ENCODE assay signal across 8 mouse cellular contexts in genomic region chr8:69995422-69995775, GRCm38 (mm10). TPM values are rescaled to one million over a fixed set of nuclear protein-coding genes. Genes with fewer than 3 reads are reported as not detected.
DNase-seq lines count a peak whose midpoint lies in the region; ATAC-seq lines count a peak whose summit lies in the region.

No protein-coding gene starts in this region.

- DNase-seq in heart, embryonic 10.5 days (ENCODE audit: low spot score) = no peak
- DNase-seq in heart, adult 11 months = no peak
- DNase-seq in thymus, postnatal 0 days (ENCODE audit: low spot score) = peak; percentile 57
- DNase-seq in thymus, adult 18-20 months = no peak
- DNase-seq in liver, embryonic 11.5 days (ENCODE audit: low spot score) = peak; percentile 47
- no peak for DNase-seq in embryo, embryonic 10.5 days (ENCODE audit: low spot score)
- no peak for DNase-seq in cerebellum, adult 9-11 months
- DNase-seq in kidney, adult 11 months = no peak

- H3K4me3 ChIP-seq in heart, embryonic 10.5 days = peak overlapping the region; percentile 95
- peak overlapping the region; percentile 85 for H3K4me3 ChIP-seq in liver, embryonic 11.5 days (ENCODE audit: low read depth, low read length)

- peaks cover 12% of the 10 kb centered on the region; the same call in 1 of the 2 replicates for H3K36me3 ChIP-seq in heart, embryonic 10.5 days
- H3K36me3 ChIP-seq in liver, embryonic 11.5 days (ENCODE audit: control insufficient read depth, insufficient read depth, low read length) = no peaks in the 10 kb centered on the region

- H3K27ac ChIP-seq in heart, embryonic 10.5 days = peak overlapping the region; percentile 93
- H3K27ac ChIP-seq in liver, embryonic 11.5 days (ENCODE audit: low read depth, low read length) = peak overlapping the region; percentile 91

- ATAC-seq in liver, embryonic 11.5 days (replicated peaks; ENCODE audit: low FRiP score) = no peak

- H3K4me2 ChIP-seq in liver, embryonic 11.5 days = peak overlapping the region; percentile 76

- no peaks in the 10 kb centered on the region for H3K27me3 ChIP-seq in heart, embryonic 10.5 days (ENCODE audit: insufficient read depth, poor library complexity, severe bottlenecking)
- H3K27me3 ChIP-seq in liver, embryonic 11.5 days (replicated peaks; ENCODE audit: control insufficient read depth, insufficient read depth, low read length) = no peaks in the 10 kb centered on the region

- H3K9me3 ChIP-seq in heart, embryonic 10.5 days = no peaks in the 10 kb centered on the region
- no peaks in the 10 kb centered on the region for H3K9me3 ChIP-seq in liver, embryonic 11.5 days (ENCODE audit: control insufficient read depth, low read length)

- peak overlapping the region; percentile 83 for H3K9ac ChIP-seq in liver, embryonic 11.5 days (ENCODE audit: low read depth, low read length)

- under 1% methylated on average over 7 of the region's 7 CpGs for WGBS in heart, embryonic 10.5 days
- WGBS in liver, embryonic 11.5 days = under 1% methylated on average over 7 of the region's 7 CpGs

- H3K4me1 ChIP-seq in heart, embryonic 10.5 days = peaks cover 23% of the 10 kb centered on the region; the same call in 1 of the 2 replicates
- H3K4me1 ChIP-seq in liver, embryonic 11.5 days (replicated peaks; ENCODE audit: control insufficient read depth, insufficient read depth, low read length) = peaks cover 12% of the 10 kb centered on the region

RNA-seq across cellular contexts. Expression of gene Gatad2a, which starts 0.8 kb away (rescaled TPM):
- 47.5 and 49.0 TPM in 2 replicates for polyA plus RNA-seq in heart, embryonic 10.5 days (2016; fragmentation: Nextera tagmentation; extraction: Ambion mirVana)
- 60.6 and 60.8 TPM in 2 replicates for polyA plus RNA-seq in thymus, postnatal 0 days (2015; fragmentation: Nextera tagmentation; extraction: Ambion mirVana)
- 72.6 and 75.3 TPM in 2 replicates for polyA plus RNA-seq in liver, embryonic 11.5 days (2014; fragmentation: Nextera tagmentation; extraction: Ambion mirVana)

RNA-seq across cellular contexts. Expression of gene Mau2, which starts 47.1 kb away (rescaled TPM):
- polyA plus RNA-seq in heart, embryonic 10.5 days (2016; fragmentation: Nextera tagmentation; extraction: Ambion mirVana) = 46.5 and 49.9 TPM in 2 replicates
- 45.2 and 50.5 TPM in 2 replicates for polyA plus RNA-seq in thymus, postnatal 0 days (2015; fragmentation: Nextera tagmentation; extraction: Ambion mirVana)
- polyA plus RNA-seq in liver, embryonic 11.5 days (2014; fragmentation: Nextera tagmentation; extraction: Ambion mirVana) = 42.1 and 46.5 TPM in 2 replicates

RNA-seq across cellular contexts. Expression of gene Sugp1, which starts 47.2 kb away (rescaled TPM):
- polyA plus RNA-seq in heart, embryonic 10.5 days (2016; fragmentation: Nextera tagmentation; extraction: Ambion mirVana) = 41.1 and 45.0 TPM in 2 replicates
- polyA plus RNA-seq in thymus, postnatal 0 days (2015; fragmentation: Nextera tagmentation; extraction: Ambion mirVana) = 40.7 and 44.3 TPM in 2 replicates
- polyA plus RNA-seq in liver, embryonic 11.5 days (2014; fragmentation: Nextera tagmentation; extraction: Ambion mirVana) = 30.8 and 32.4 TPM in 2 replicates

Comparison
In these comparisons a context has a peak if more than half of its experiments do, and no peak if none do; other contexts are left out.
1. DNase-seq: peak in thymus, postnatal 0 days (single experiment) and liver, embryonic 11.5 days (single experiment); none in heart, embryonic 10.5 days (single experiment), heart, adult 11 months (single experiment), thymus, adult 18-20 months (0 of 2), embryo, embryonic 10.5 days (single experiment), cerebellum, adult 9-11 months (single experiment) and kidney, adult 11 months (single experiment).